Mouse (Mus musculus) forebrain, embryonic 15.5 days (tissue): ENCODE measurements at regions not wholly inside any gene's neighbourhood (a gene's known extent, or its start where the extent isn't known, plus 50 kb on each side); places are given as distances from the start of the nearest gene placed in this dataset. TPM values are rescaled to one million over a fixed set of nuclear protein-coding genes. Genes with fewer than 3 reads are reported as not detected.

Experiments used
- ATAC-seq: fragments of 200-750 bp; cut with Nextera tagmentation; replicated peaks from 2 replicates; pipeline ENCODE4 v1.8.0; 2017; ENCODE audit warnings: mild to moderate bottlenecking, moderate TSS enrichment, moderate library complexity
- H3K27ac ChIP-seq: fragments of 300-500 bp; sonication (generic); replicated peaks from 2 replicates; pipeline ENCODE4 v1.5.1; 2015; ENCODE audit warnings: mild to moderate bottlenecking, inconsistent platforms
- H3K27me3 ChIP-seq: fragments of 300-500 bp; sonication (generic); 2 replicates; pipeline ENCODE4 v1.6.1; 2015; ENCODE audit warnings: inconsistent platforms
- H3K36me3 ChIP-seq: fragments of 300-500 bp; sonication (generic); 2 replicates; pipeline ENCODE4 v1.6.1; 2015; ENCODE audit warnings: mild to moderate bottlenecking, inconsistent platforms
- H3K4me1 ChIP-seq: fragments of 300-500 bp; sonication (generic); 2 replicates; pipeline ENCODE4 v1.6.1; 2015; ENCODE audit warnings: inconsistent platforms
- H3K4me2 ChIP-seq: fragments of 300-500 bp; sonication (generic); replicated peaks from 2 replicates; pipeline ENCODE4 v1.6.1; 2015; ENCODE audit warnings: mild to moderate bottlenecking, inconsistent platforms
- H3K4me3 ChIP-seq: fragments of 300-500 bp; sonication (generic); 2 replicates; pipeline ENCODE4 v1.5.1; 2015; ENCODE audit warnings: mild to moderate bottlenecking, inconsistent platforms
- H3K9ac ChIP-seq: fragments of 300-500 bp; sonication (generic); replicated peaks from 2 replicates; pipeline ENCODE4 v1.6.1; 2015; ENCODE audit warnings: mild to moderate bottlenecking, inconsistent platforms
- H3K9me3 ChIP-seq: fragments of 300-500 bp; sonication (generic); 2 replicates; pipeline ENCODE4 v1.6.1; 2016; ENCODE audit warnings: inconsistent platforms
- WGBS: fragments of 180-500 bp; shearing (Covaris S2); methylation state at CpG from one replicate; pipeline ENCODE4 v1.1.7; 2015; ENCODE audit warnings: mixed read lengths; 5-methylcytosine and 5-hydroxymethylcytosine counted together
- microRNA-seq: library from miRNA; unstranded; fragments of <30 nt; microRNA quantifications from one replicate; pipeline ENCODE4, GENCODE M21; 2016

DNA sequence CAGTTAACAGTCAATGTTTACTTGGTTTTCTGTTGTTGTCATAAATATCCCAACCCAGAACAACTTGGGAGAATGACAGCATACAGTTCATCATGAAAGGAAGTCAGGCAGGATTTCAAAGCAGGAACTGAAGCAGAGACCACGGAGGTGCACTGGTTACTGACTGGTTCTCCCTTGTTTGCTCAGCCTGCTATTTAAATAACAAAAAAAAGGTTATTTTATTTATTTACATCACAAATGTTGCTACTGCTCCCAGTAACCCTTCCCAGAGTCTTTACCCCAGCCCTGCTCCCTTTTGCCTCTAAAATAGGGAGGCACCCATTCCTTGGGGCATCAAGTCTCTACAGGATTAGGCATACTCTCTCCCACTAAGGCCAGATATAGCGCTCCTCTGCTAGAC is 461.8 kb upstream of the Slc8a1 start:
- Histone ChIP-seq H3K4me2 (no peak overlapping the region), H3K9me3 (no peaks in the 10 kb centered on the region), H3K4me3 (no peak overlapping the region), H3K4me1 (no peaks in the 10 kb centered on the region), H3K9ac (no peak overlapping the region), H3K27me3 (no peaks in the 10 kb centered on the region), H3K36me3 (no peaks in the 10 kb centered on the region), H3K27ac (no peak overlapping the region)
- no peak for ATAC-seq
- 82% methylated on average over 2 of the region's 2 CpGs for WGBS

DNA sequence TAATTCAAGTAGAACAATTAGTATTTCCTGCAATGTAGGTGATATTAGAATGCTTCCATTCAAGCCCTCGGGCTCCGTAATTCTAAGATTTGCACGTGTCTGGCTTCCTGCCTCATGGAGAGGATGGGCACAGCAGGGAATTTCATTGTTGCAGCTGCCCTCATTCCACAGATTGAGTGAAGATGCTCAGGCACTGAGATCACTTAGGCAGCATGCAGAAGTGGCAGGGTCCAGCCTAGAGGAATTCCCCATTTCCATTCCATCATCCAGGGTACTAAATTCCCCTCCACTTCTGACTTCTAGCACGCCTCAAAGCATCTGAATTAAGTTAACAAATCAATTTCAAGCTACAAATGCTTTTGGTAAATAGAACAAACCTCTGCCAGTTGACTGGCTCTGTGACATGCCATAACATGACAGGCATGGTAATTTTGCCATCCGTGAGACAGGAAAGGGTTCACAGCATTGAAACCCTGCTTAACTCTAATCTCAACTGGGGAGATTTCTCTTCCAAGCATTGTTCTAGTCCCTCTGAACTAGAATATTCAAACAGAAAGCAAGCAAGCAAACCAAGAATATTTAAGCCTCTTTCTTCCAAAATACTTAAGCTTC is 461.0 kb upstream of the Slc8a1 start:
- H3K27ac ChIP-seq, result no peak overlapping the region
- no peak overlapping the region for H3K4me2 ChIP-seq
- H3K9me3 ChIP-seq, result no peaks in the 10 kb centered on the region
- H3K36me3 ChIP-seq, result no peaks in the 10 kb centered on the region
- no peak overlapping the region for H3K4me3 ChIP-seq
- no peak overlapping the region for H3K9ac ChIP-seq
- no peaks in the 10 kb centered on the region for H3K27me3 ChIP-seq
- no peaks in the 10 kb centered on the region for H3K4me1 ChIP-seq
- 31% methylated on average over 5 of the region's 5 CpGs for WGBS
- no peak for ATAC-seq

DNA sequence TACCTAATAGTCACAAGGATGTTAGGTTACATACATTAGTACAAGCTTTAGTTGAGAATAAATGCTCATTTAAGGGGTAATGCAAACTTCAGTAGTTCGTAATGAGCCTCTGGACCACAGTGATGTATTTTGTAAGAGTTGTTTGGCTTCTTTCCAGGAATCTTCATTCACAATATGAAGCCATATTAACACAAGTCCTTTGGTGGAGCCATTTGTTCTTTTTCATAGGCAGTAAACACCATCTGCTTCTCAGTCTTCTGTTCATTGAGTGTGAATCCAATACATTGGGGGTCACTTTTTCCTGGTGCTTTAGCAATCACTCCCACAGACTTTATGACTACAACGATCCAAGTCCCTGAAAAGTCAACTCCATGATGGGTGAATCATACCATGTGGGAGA is 446.1 kb upstream of the Slc8a1 start:
- Histone ChIP-seq H3K4me1 (no peaks in the 10 kb centered on the region), H3K4me2 (no peak overlapping the region), H3K9me3 (no peaks in the 10 kb centered on the region), H3K27me3 (no peaks in the 10 kb centered on the region), H3K27ac (no peak overlapping the region), H3K9ac (no peak overlapping the region), H3K4me3 (no peak overlapping the region), H3K36me3 (no peaks in the 10 kb centered on the region)
- ATAC-seq, result no peak
- WGBS, result 58% methylated on average over 2 of the region's 2 CpGs

DNA sequence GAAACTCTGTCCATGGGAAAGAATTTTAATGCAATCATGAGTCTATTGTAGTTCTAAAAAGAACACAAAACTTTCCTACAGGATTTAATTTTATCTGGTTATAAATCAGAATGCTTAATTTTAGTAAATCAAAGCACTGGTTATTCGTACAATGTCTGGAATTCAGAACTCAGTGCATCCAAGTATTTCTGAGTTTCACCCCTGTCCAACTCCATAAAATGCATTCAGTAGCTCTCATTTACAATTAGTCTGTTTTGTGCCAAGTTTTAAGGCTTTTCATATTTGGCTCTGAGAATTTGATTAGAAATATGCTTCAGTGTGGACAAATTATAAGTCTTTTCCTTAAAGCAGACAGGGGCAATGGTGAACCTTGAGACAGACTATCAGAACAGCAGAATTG is 433.0 kb upstream of the Slc8a1 start:
- ATAC-seq, result no peak
- no peak overlapping the region for H3K27ac ChIP-seq
- H3K9me3 ChIP-seq, result no peaks in the 10 kb centered on the region
- H3K4me2 ChIP-seq, result no peak overlapping the region
- H3K36me3 ChIP-seq, result no peaks in the 10 kb centered on the region
- H3K9ac ChIP-seq, result no peak overlapping the region
- WGBS, result 95% methylated on average over 1 of the region's 1 CpGs
- no peak overlapping the region for H3K4me3 ChIP-seq
- no peaks in the 10 kb centered on the region for H3K4me1 ChIP-seq
- no peaks in the 10 kb centered on the region for H3K27me3 ChIP-seq

DNA sequence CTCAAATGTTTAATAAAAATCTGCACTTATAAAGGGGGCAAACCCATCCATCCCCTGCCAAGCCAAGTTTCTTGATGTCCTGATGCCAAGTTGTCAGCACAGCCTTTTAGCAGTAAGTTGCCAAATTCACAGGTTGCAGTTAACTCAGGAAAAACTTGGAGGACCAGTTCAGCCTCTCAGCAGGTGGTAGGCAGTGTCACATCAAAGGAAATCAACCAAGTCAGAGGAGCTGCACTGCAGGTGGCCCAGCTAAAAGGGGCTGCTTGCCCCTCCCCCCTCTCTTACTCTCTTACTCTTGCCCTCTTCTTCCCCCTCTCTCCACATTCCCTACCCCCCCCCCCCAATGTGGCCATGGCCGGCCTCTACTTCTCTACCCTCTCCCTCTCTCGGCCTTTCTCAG is 415.3 kb upstream of the Slc8a1 start:
- H3K9ac ChIP-seq, result no peak overlapping the region
- 40% methylated on average over 2 of the region's 2 CpGs for WGBS
- no peaks in the 10 kb centered on the region for H3K9me3 ChIP-seq
- H3K4me2 ChIP-seq, result no peak overlapping the region
- no peaks in the 10 kb centered on the region for H3K27me3 ChIP-seq
- H3K36me3 ChIP-seq, result no peaks in the 10 kb centered on the region
- H3K27ac ChIP-seq, result no peak overlapping the region
- H3K4me1 ChIP-seq, result no peaks in the 10 kb centered on the region
- no peak overlapping the region for H3K4me3 ChIP-seq
- no peak for ATAC-seq

DNA sequence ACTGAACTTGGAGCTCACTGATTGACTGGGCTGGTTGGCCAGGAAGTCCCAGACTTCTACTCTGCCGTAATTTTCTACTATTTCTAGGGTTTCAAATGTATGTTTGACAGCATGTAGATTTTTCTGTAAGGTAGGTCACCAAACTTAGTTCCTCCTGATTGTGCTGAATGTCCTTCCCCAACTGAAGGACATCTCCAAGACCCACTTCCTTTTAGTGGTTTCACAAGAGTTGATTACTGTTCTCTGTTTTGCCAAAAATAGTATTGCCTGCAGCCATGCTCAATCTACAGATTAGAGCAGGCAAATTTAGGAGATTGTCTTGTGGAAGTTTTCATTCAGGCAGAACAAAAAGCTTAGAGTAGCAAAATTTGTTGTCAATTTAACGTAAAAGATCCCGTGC is 396.7 kb upstream of the Slc8a1 start:
- ATAC-seq, result no peak
- WGBS, result 86% methylated on average over 3 of the region's 3 CpGs
- H3K27ac ChIP-seq, result no peak overlapping the region
- H3K4me1 ChIP-seq, result no peaks in the 10 kb centered on the region
- H3K9me3 ChIP-seq, result no peaks in the 10 kb centered on the region
- H3K36me3 ChIP-seq, result no peaks in the 10 kb centered on the region
- no peak overlapping the region for H3K4me3 ChIP-seq
- no peak overlapping the region for H3K9ac ChIP-seq
- no peak overlapping the region for H3K4me2 ChIP-seq
- H3K27me3 ChIP-seq, result no peaks in the 10 kb centered on the region

DNA sequence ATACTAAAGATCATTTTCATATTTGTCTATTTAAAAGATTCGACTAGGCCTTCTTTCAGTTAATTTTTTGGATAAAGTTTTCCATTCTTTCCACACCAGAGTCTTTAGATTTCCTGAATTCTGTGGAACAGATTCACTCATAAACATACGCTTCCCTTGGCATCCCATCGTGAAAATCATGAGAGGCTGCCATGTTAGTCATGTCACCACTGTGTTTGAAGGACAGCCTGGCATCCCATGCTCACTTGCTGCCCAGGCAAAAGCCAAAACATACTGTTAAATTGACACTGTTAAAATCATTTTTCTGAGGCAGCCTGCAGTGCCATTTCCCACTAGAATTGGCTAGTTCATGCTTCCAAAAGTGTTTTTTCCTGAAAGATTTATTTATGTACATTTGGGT is 394.8 kb upstream of the Slc8a1 start:
- 0 out of 2 replicates have a peak, but pooled peaks have one; percentile 41 for ATAC-seq
- no peak overlapping the region for H3K4me3 ChIP-seq
- H3K36me3 ChIP-seq, result no peaks in the 10 kb centered on the region
- H3K4me2 ChIP-seq, result no peak overlapping the region
- no peaks in the 10 kb centered on the region for H3K4me1 ChIP-seq
- no peaks in the 10 kb centered on the region for H3K27me3 ChIP-seq
- 71% methylated on average over 3 of the region's 3 CpGs for WGBS
- H3K9ac ChIP-seq, result no peak overlapping the region
- no peak overlapping the region for H3K27ac ChIP-seq
- no peaks in the 10 kb centered on the region for H3K9me3 ChIP-seq

DNA sequence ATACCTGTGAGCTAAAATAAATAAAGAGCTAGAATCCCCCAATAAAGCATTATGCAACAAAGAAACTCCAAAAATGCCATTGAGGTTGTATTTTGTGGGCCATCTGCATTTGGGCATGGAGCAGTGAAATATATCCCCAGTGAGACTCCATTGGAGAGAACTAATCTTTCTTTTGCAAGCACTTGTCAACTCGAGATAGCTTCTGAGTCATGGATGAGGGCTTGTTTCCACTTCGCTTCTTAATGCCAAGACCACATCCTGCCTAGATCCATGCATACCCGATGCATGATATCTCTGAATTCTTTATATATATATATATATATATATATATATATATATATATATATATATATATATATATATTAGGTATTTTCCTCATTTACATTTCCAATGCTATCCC is 349.0 kb upstream of the Slc8a1 start:
- no peaks in the 10 kb centered on the region for H3K36me3 ChIP-seq
- H3K27me3 ChIP-seq, result no peaks in the 10 kb centered on the region
- WGBS, result 94% methylated on average over 3 of the region's 3 CpGs
- H3K9ac ChIP-seq, result no peak overlapping the region
- ATAC-seq, result no peak
- no peaks in the 10 kb centered on the region for H3K9me3 ChIP-seq
- H3K4me3 ChIP-seq, result no peak overlapping the region
- no peak overlapping the region for H3K27ac ChIP-seq
- H3K4me1 ChIP-seq, result no peaks in the 10 kb centered on the region
- H3K4me2 ChIP-seq, result no peak overlapping the region

DNA sequence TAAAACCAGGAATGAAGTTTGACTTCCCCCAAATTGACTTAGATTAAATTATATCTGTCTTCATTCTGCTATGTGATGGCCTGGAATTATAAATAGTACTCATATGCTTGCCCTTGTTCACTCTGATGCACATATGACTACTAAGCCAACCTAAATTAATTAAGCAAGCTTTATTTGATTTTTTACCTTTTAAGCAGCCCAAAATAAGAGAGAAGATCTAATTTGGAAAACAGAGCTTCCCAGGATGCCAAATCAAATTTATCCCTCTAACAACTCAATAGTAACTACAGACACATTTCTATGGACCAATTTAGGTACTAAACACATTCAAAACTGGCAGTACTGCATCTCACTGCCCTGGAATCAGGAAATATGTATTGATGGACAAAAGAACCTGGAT is 342.1 kb upstream of the Slc8a1 start:
- H3K9ac ChIP-seq, result no peak overlapping the region
- H3K4me1 ChIP-seq, result no peaks in the 10 kb centered on the region
- H3K9me3 ChIP-seq, result no peaks in the 10 kb centered on the region
- no peaks in the 10 kb centered on the region for H3K36me3 ChIP-seq
- no peak overlapping the region for H3K4me2 ChIP-seq
- H3K27me3 ChIP-seq, result no peaks in the 10 kb centered on the region
- ATAC-seq, result no peak
- H3K4me3 ChIP-seq, result no peak overlapping the region
- no peak overlapping the region for H3K27ac ChIP-seq

Small RNA genes lying in the stretch of these regions (microRNA-seq; reads per million reads assigned to microRNA genes)
- not detected for gene Gm23400
- not detected for gene Gm27359
